Mouse (Mus musculus) right cerebral cortex, postnatal 10 days (tissue): ENCODE measurements around the gene 1810055G02Rik.

Experiments used
- DNase-seq, 2 experiments: peaks; one replicate each; pipeline ENCODE4 v3.0.0; 2021; ENCODE audit warnings: low spot score in 2 of 2

1810055G02Rik gene

GRCm38 (mm10) chr19:3695006-3695405, 13.1 kb upstream of the 1810055G02Rik start:
- DNase-seq, result no peak

GRCm38 (mm10) chr19:3695471-3695870, 12.6 kb upstream of the 1810055G02Rik start:
- no peak for DNase-seq

- DNase-seq, result no peak
These were observed 12.1 kb upstream of the 1810055G02Rik start for GRCm38 (mm10) chr19:3695976-3696375.

GRCm38 (mm10) chr19:3698035-3698434, 10.1 kb upstream of the 1810055G02Rik start:
- no peak for DNase-seq

GRCm38 (mm10) chr19:3699508-3700438, 8.3 kb upstream of the 1810055G02Rik start:
- DNase-seq, result peak; percentile 70 to 83

- DNase-seq, result no peak
These were observed 5.6 kb upstream of the 1810055G02Rik start for GRCm38 (mm10) chr19:3702460-3702859.

- DNase-seq, result no peak
These were observed 1.8 kb upstream of the 1810055G02Rik start for GRCm38 (mm10) chr19:3706258-3706657.

GRCm38 (mm10) chr19:3707553-3707952, 540 bp upstream of the 1810055G02Rik start:
- no peak for DNase-seq

- no peak for DNase-seq
These were observed 1.1 kb downstream of the 1810055G02Rik start for GRCm38 (mm10) chr19:3709013-3709787.

GRCm38 (mm10) chr19:3710436-3710835, 2.3 kb downstream of the 1810055G02Rik start:
- DNase-seq, result no peak

- DNase-seq, result no peak
These were observed 6.3 kb downstream of the 1810055G02Rik start for GRCm38 (mm10) chr19:3714381-3714780.

GRCm38 (mm10) chr19:3718481-3719361, 10.6 kb downstream of the 1810055G02Rik start:
- peak; percentile 80 to 83 for DNase-seq

- peak; percentile 65 to 77 for DNase-seq
These were observed 11.3 kb downstream of the 1810055G02Rik start for GRCm38 (mm10) chr19:3719362-3719891.

GRCm38 (mm10) chr19:3723170-3723569, 15.1 kb downstream of the 1810055G02Rik start:
- DNase-seq, result no peak

GRCm38 (mm10) chr19:3723904-3724303, 15.8 kb downstream of the 1810055G02Rik start:
- no peak for DNase-seq

GRCm38 (mm10) chr19:3724779-3725178, 16.7 kb downstream of the 1810055G02Rik start:
- DNase-seq, result peak in 1 of 2 experiments; percentile 61

- DNase-seq, result no peak
These were observed 20.8 kb downstream of the 1810055G02Rik start for GRCm38 (mm10) chr19:3728901-3729300.

- no peak for DNase-seq
These were observed 22.9 kb downstream of the 1810055G02Rik start for GRCm38 (mm10) chr19:3730781-3731646.

- no peak for DNase-seq
These were observed 27.9 kb downstream of the 1810055G02Rik start for GRCm38 (mm10) chr19:3736001-3736400.

GRCm38 (mm10) chr19:3739650-3740049, 31.6 kb downstream of the 1810055G02Rik start:
- DNase-seq, result no peak
